ENCODE assay signal across 34 mouse cellular contexts in genomic region chr16:48516776-48517499, GRCm38 (mm10).
"Had no signal": no experiment of that assay in that cellular context is flagged by ENCODE, and none has a peak within 500 bp of the region (broad histone marks: within the 10 kb centered on the region; RNA-seq: fewer than 3 reads in every experiment).

No protein-coding gene starts in this region.

- ATAC-seq: hindbrain, embryonic 16.5 days; hindbrain, postnatal 0 days; inflammation-experienced regulatory T-cells, adult 6 months; intestine, embryonic 15.5 days; intestine, embryonic 16.5 days; intestine, postnatal 0 days had no signal

- DNase-seq: heart, postnatal 10 days; heart, postnatal 14 days; heart, postnatal 36 days; heart, postnatal 4 days; kidney, adult 11 months; kidney, adult 18-20 months; kidney, adult 2 months; kidney, adult 8-10 months; kidney, adult 9 months; kidney, postnatal 10 days; kidney, postnatal 14 days; kidney, postnatal 25 days; kidney, postnatal 36 days; kidney, postnatal 4 days; layer of hippocampus, adult 9-11 months; layer of hippocampus, postnatal 36 days had no signal

- H3K36me3 ChIP-seq: heart, embryonic 12.5 days; heart, embryonic 13.5 days; heart, embryonic 15.5 days; hindbrain, embryonic 10.5 days; hindbrain, embryonic 12.5 days; hindbrain, embryonic 13.5 days; hindbrain, embryonic 15.5 days; intestine, embryonic 15.5 days; kidney, embryonic 15.5 days had no signal

- H3K4me2 ChIP-seq: heart, embryonic 12.5 days; heart, embryonic 13.5 days; heart, embryonic 15.5 days; hindbrain, embryonic 12.5 days; hindbrain, embryonic 13.5 days; hindbrain, embryonic 14.5 days; hindbrain, embryonic 15.5 days; intestine, embryonic 15.5 days; kidney, embryonic 15.5 days had no signal

- H3K27me3 ChIP-seq: heart, embryonic 12.5 days; heart, embryonic 13.5 days; heart, embryonic 15.5 days; hindbrain, embryonic 12.5 days; hindbrain, embryonic 13.5 days; hindbrain, embryonic 15.5 days; intestine, embryonic 15.5 days; kidney, embryonic 15.5 days had no signal

- H3K4me3 ChIP-seq: heart, embryonic 12.5 days; heart, embryonic 13.5 days; heart, embryonic 15.5 days; hindbrain, embryonic 10.5 days; hindbrain, embryonic 12.5 days; hindbrain, embryonic 13.5 days; hindbrain, embryonic 15.5 days; intestine, embryonic 15.5 days; kidney, embryonic 15.5 days; layer of hippocampus, adult 2 months; left cerebral cortex, adult 2 months had no signal

- H3K9ac ChIP-seq: heart, embryonic 12.5 days; heart, embryonic 13.5 days; heart, embryonic 15.5 days; hindbrain, embryonic 12.5 days; hindbrain, embryonic 13.5 days; hindbrain, embryonic 14.5 days; hindbrain, embryonic 15.5 days; intestine, embryonic 15.5 days; kidney, embryonic 15.5 days had no signal

- H3K4me1 ChIP-seq: heart, embryonic 12.5 days; heart, embryonic 13.5 days; heart, embryonic 15.5 days; hindbrain, embryonic 10.5 days; hindbrain, embryonic 12.5 days; hindbrain, embryonic 13.5 days; hindbrain, embryonic 15.5 days; intestine, embryonic 15.5 days; kidney, embryonic 15.5 days had no signal

- H3K27ac ChIP-seq: heart, embryonic 13.5 days; heart, embryonic 15.5 days; hindbrain, embryonic 10.5 days; hindbrain, embryonic 12.5 days; hindbrain, embryonic 13.5 days; hindbrain, embryonic 14.5 days; hindbrain, embryonic 15.5 days; hindbrain, postnatal 0 days; intestine, embryonic 15.5 days; kidney, embryonic 15.5 days; kidney, postnatal 0 days; layer of hippocampus, adult 2 months; left cerebral cortex, adult 2 months had no signal

- H3K9me3 ChIP-seq: heart, embryonic 13.5 days; heart, embryonic 15.5 days; hindbrain, embryonic 10.5 days; hindbrain, embryonic 12.5 days; hindbrain, embryonic 13.5 days; hindbrain, embryonic 15.5 days; intestine, embryonic 15.5 days; kidney, embryonic 15.5 days had no signal
